In the genomic region with DNA sequence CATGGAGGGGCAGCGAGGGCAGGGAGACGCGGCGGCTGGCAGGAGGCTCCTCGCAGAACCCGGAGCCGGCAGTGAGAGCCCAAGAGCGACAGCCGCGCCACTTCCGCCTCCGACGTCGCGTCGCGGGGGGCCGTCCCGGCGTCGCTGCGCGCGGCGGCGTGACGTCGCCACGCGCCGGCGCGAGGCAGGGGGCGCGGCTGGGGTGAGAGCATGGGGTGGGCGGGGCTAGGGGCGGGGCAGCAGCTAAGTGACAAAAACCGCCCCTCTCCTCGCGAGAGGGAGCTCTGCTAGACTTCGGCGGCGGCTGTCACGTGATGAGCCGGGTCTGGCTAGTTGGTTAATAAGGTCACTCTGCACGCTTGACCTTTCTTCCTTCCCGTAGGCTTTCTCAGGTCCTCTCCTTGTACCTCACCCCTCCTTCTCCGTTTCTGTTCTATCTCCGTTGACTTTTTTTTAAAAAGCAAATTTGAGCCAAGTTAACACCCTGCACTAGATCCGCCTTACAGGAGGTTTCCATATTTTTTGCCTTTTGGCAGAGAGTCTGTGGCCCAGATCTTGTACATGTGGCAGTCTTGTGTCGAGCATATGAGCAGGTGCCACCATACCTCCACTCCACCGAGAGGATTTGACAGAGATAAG, we compare ENCODE assay signal across 8 mouse cellular contexts. TPM values are rescaled to one million over a fixed set of nuclear protein-coding genes. Genes with fewer than 3 reads are reported as not detected.
A peak's percentile ranks its signal among the peaks of the same experiment; 100 is the strongest.
DNase-seq lines count a peak whose midpoint lies in the region; ATAC-seq and TF ChIP-seq lines count a peak whose summit lies in the region.

Gene Nrbf2 (minus strand): TSS at position 130 of the 639 bp plus-strand sequence.

- peak within 1 kb of the TSS; percentile 86 for H3K27ac ChIP-seq in bone marrow, adult 2 months (ENCODE audit: control insufficient read depth, insufficient read depth, low read depth, low read length, poor library complexity)
- H3K27ac ChIP-seq in embryonic facial prominence, embryonic 15.5 days (replicated peaks): peak within 1 kb of the TSS; percentile 78
- peak within 1 kb of the TSS; percentile 76 for H3K27ac ChIP-seq in kidney, embryonic 14.5 days (ENCODE audit: low read depth, low read length)
- H3K27ac ChIP-seq in limb, embryonic 15.5 days: peak within 1 kb of the TSS; percentile 81

- TF ChIP-seq POLR2A in bone marrow, adult 2 months (IDR thresholded peaks at IDR 0.05; ENCODE audit: borderline replicate concordance, control insufficient read depth, low read depth, low read length): peak; percentile 10; the same call in 1 of the 2 replicates

- TF ChIP-seq CTCF in bone marrow, adult 2 months (IDR thresholded peaks at IDR 0.05; ENCODE audit: control insufficient read depth, insufficient read depth, low read length): no peak

- H3K9ac ChIP-seq in embryonic facial prominence, embryonic 15.5 days: peak within 1 kb of the TSS; percentile 79
- peak within 1 kb of the TSS; percentile 82 for H3K9ac ChIP-seq in kidney, embryonic 14.5 days (ENCODE audit: low read depth, low read length)
- peak within 1 kb of the TSS; percentile 86 for H3K9ac ChIP-seq in limb, embryonic 15.5 days

- peak; percentile 91 for ATAC-seq in embryonic facial prominence, embryonic 15.5 days (ENCODE audit: insufficient number of reproducible peaks, low FRiP score, low TSS enrichment, low read depth)
- peak; percentile 94 for ATAC-seq in kidney, embryonic 14.5 days (ENCODE audit: low FRiP score, low TSS enrichment)
- ATAC-seq in limb, embryonic 15.5 days (ENCODE audit: insufficient number of reproducible peaks, low FRiP score, low TSS enrichment, low read depth): peak; percentile 79

- H3K4me2 ChIP-seq in embryonic facial prominence, embryonic 15.5 days (replicated peaks): peak within 1 kb of the TSS; percentile 73
- H3K4me2 ChIP-seq in kidney, embryonic 14.5 days (replicated peaks; ENCODE audit: low read depth, low read length): peak within 1 kb of the TSS; percentile 69
- H3K4me2 ChIP-seq in limb, embryonic 15.5 days: peak within 1 kb of the TSS; percentile 79

- no peaks in the 10 kb centered on the region for H3K36me3 ChIP-seq in embryonic facial prominence, embryonic 15.5 days
- no peaks in the 10 kb centered on the region for H3K36me3 ChIP-seq in kidney, embryonic 14.5 days (ENCODE audit: control insufficient read depth, insufficient read depth, low read length)
- H3K36me3 ChIP-seq in limb, embryonic 15.5 days: no peaks in the 10 kb centered on the region

- no peaks in the 10 kb centered on the region for H3K9me3 ChIP-seq in embryonic facial prominence, embryonic 15.5 days (replicated peaks)
- H3K9me3 ChIP-seq in kidney, embryonic 14.5 days (ENCODE audit: control insufficient read depth, low read length): no peaks in the 10 kb centered on the region
- H3K9me3 ChIP-seq in limb, embryonic 15.5 days: no peaks in the 10 kb centered on the region

- H3K4me1 ChIP-seq in bone marrow, adult 2 months (ENCODE audit: control insufficient read depth, insufficient read depth, low read length): peaks cover 5% of the 10 kb centered on the region
- H3K4me1 ChIP-seq in embryonic facial prominence, embryonic 15.5 days: peaks cover 23% of the 10 kb centered on the region
- H3K4me1 ChIP-seq in kidney, embryonic 14.5 days (ENCODE audit: control insufficient read depth, insufficient read depth, low read length): peaks cover 16% of the 10 kb centered on the region; the same call in 1 of the 2 replicates
- peaks cover 22% of the 10 kb centered on the region for H3K4me1 ChIP-seq in limb, embryonic 15.5 days

- peak; percentile 99 for DNase-seq in 416B (ENCODE audit: low read depth)
- peak; percentile 89 to 90 for DNase-seq in heart, adult 9 months (ENCODE audit: low spot score in 2 of 2)
- DNase-seq in monocyte, adult 2 months (ENCODE audit: low read depth in 1 of 2, low spot score in 2 of 2): peak; percentile 57 to 69
- peak; percentile 84 to 86 for DNase-seq in spleen, postnatal 36 days (ENCODE audit: low spot score in 2 of 2)

- H3K27me3 ChIP-seq in embryonic facial prominence, embryonic 15.5 days: no peaks in the 10 kb centered on the region
- no peaks in the 10 kb centered on the region for H3K27me3 ChIP-seq in kidney, embryonic 14.5 days (ENCODE audit: control insufficient read depth, insufficient read depth, low read length)
- no peaks in the 10 kb centered on the region for H3K27me3 ChIP-seq in limb, embryonic 15.5 days

- WGBS in bone marrow, adult 2 months: 2% methylated on average over 52 of the region's 52 CpGs
- WGBS in embryonic facial prominence, embryonic 15.5 days: 1% methylated on average over 52 of the region's 52 CpGs
- 7% methylated on average over 15 of the region's 52 CpGs for WGBS in kidney, embryonic 14.5 days
- WGBS in limb, embryonic 15.5 days: 2% methylated on average over 48 of the region's 52 CpGs

- peak within 1 kb of the TSS; percentile 67 for H3K4me3 ChIP-seq in bone marrow, adult 2 months (replicated peaks; ENCODE audit: control insufficient read depth, low read depth, low read length)
- peak within 1 kb of the TSS; percentile 91 for H3K4me3 ChIP-seq in embryonic facial prominence, embryonic 15.5 days (replicated peaks)
- peak within 1 kb of the TSS; percentile 58 for H3K4me3 ChIP-seq in kidney, embryonic 14.5 days (ENCODE audit: low read length)
- H3K4me3 ChIP-seq in limb, embryonic 15.5 days: peak within 1 kb of the TSS; percentile 98

RNA-seq across cellular contexts. Expression of gene Nrbf2, which starts in this region (rescaled TPM):
- 10.9 and 19.3 TPM in 2 replicates for polyA plus RNA-seq in bone marrow, adult 2 months (2011; ENCODE audit: insufficient read depth, insufficient read length, low replicate concordance, missing spikeins)
- 36.5 and 39.8 TPM in 2 replicates for polyA plus RNA-seq in embryonic facial prominence, embryonic 15.5 days (2015; fragmentation: Nextera tagmentation; extraction: Ambion mirVana)
- 33.8 and 34.7 TPM in 2 replicates for polyA plus RNA-seq in kidney, embryonic 14.5 days (2014; fragmentation: Nextera tagmentation; extraction: Ambion mirVana)
- polyA plus RNA-seq in limb, embryonic 15.5 days (2015; fragmentation: Nextera tagmentation; extraction: Ambion mirVana): 37.9 and 40.2 TPM in 2 replicates

Comparison
In these comparisons a context has a peak if more than half of its experiments do, and no peak if none do; other contexts are left out.
1. Peak in every context shown above with its lines: DNase-seq, ATAC-seq, H3K4me3 ChIP-seq and H3K27ac ChIP-seq.